Mouse (Mus musculus) midbrain, embryonic 13.5 days (tissue): ENCODE data around the gene Spata31d1a. TPM values are rescaled to one million over a fixed set of nuclear protein-coding genes. Genes with fewer than 3 reads are reported as not detected.

Source experiments
- ATAC-seq: fragments of 200-750 bp; cut with Nextera tagmentation; 2 replicates; pipeline ENCODE4 v1.8.0; 2017; ENCODE audit warnings: mild to moderate bottlenecking, moderate TSS enrichment, moderate library complexity
- H3K27ac ChIP-seq: fragments of 300-500 bp; sonication (generic); 2 replicates; pipeline ENCODE4 v1.5.1; 2015; ENCODE audit warnings: inconsistent platforms, mild to moderate bottlenecking, moderate library complexity
- H3K27me3 ChIP-seq: fragments of 300-500 bp; sonication (generic); 2 replicates; pipeline ENCODE4 v1.6.1; 2015; ENCODE audit warnings: mild to moderate bottlenecking, inconsistent platforms
- H3K36me3 ChIP-seq: fragments of 300-500 bp; sonication (generic); 2 replicates; pipeline ENCODE4 v1.6.1; 2015; ENCODE audit warnings: mild to moderate bottlenecking, inconsistent platforms
- H3K4me1 ChIP-seq: fragments of 300-500 bp; sonication (generic); replicated peaks from 2 replicates; pipeline ENCODE4 v1.6.1; 2015; ENCODE audit warnings: inconsistent platforms
- H3K4me2 ChIP-seq: fragments of 300-500 bp; sonication (generic); replicated peaks from 2 replicates; pipeline ENCODE4 v1.6.1; 2015; ENCODE audit warnings: moderate library complexity, mild to moderate bottlenecking, inconsistent platforms
- H3K4me3 ChIP-seq: fragments of 300-500 bp; sonication (generic); replicated peaks from 2 replicates; pipeline ENCODE4 v1.5.1; 2015; ENCODE audit warnings: mild to moderate bottlenecking, inconsistent platforms
- H3K9ac ChIP-seq: fragments of 300-500 bp; sonication (generic); replicated peaks from 2 replicates; pipeline ENCODE4 v1.6.1; 2015; ENCODE audit warnings: mild to moderate bottlenecking, inconsistent platforms
- H3K9me3 ChIP-seq: fragments of 300-500 bp; sonication (generic); 2 replicates; pipeline ENCODE4 v1.6.1; 2016; ENCODE audit warnings: mild to moderate bottlenecking, inconsistent platforms
- WGBS: fragments of 180-500 bp; shearing (Covaris S2); methylation state at CpG from one replicate; pipeline ENCODE4 v1.1.7; 2015; 5-methylcytosine and 5-hydroxymethylcytosine counted together
- polyA plus RNA-seq: library from polyadenylated mRNA; unstranded; fragments of >200 nt; fragmentation: Nextera tagmentation; extraction: Ambion mirVana; gene quantifications from 2 replicates; pipeline ENCODE4 v1.2.1, GENCODE M21; 2015

Gene Spata31d1a
- polyA plus RNA-seq, 1 experiment from 2014 or later, result 0.07 TPM

GRCm38 (mm10) chr13:59661387-59661786, 48.7 kb downstream of the Spata31d1a start:
- peaks cover 16% of the 10 kb centered on the region for H3K4me1 ChIP-seq
- H3K27me3 ChIP-seq, result no peaks in the 10 kb centered on the region
- H3K9ac ChIP-seq, result no peak overlapping the region
- no peak overlapping the region for H3K4me2 ChIP-seq
- no peak overlapping the region for H3K4me3 ChIP-seq
- 0 out of 2 replicates have a peak, but pooled peaks cover 4% of the 10 kb centered on the region for H3K9me3 ChIP-seq
- no peak for ATAC-seq
- 94% methylated on average over 8 of the region's 8 CpGs for WGBS
- peaks cover 80% of the 10 kb centered on the region for H3K36me3 ChIP-seq
- H3K27ac ChIP-seq, result no peak overlapping the region

- Histone ChIP-seq H3K4me1 (peaks cover 17% of the 10 kb centered on the region), H3K4me3 (no peak overlapping the region), H3K27ac (no peak overlapping the region), H3K36me3 (peaks cover 72% of the 10 kb centered on the region), H3K9ac (no peak overlapping the region), H3K9me3 (0 out of 2 replicates have a peak, but pooled peaks cover 4% of the 10 kb centered on the region), H3K27me3 (no peaks in the 10 kb centered on the region), H3K4me2 (no peak overlapping the region)
- WGBS, result 95% methylated on average over 3 of the region's 3 CpGs
- no peak for ATAC-seq
These were observed 49.8 kb downstream of the Spata31d1a start for GRCm38 (mm10) chr13:59660371-59660770.

- peak overlapping the region; percentile 44; the same call in 1 of the 2 replicates for H3K27ac ChIP-seq
- H3K4me2 ChIP-seq, result no peak overlapping the region
- 0 out of 2 replicates have a peak, but pooled peaks cover 4% of the 10 kb centered on the region for H3K9me3 ChIP-seq
- H3K9ac ChIP-seq, result no peak overlapping the region
- peaks cover 59% of the 10 kb centered on the region for H3K36me3 ChIP-seq
- 75% methylated on average over 5 of the region's 5 CpGs for WGBS
- ATAC-seq, result no peak
- H3K4me3 ChIP-seq, result no peak overlapping the region
- H3K4me1 ChIP-seq, result peaks cover 34% of the 10 kb centered on the region
- H3K27me3 ChIP-seq, result no peaks in the 10 kb centered on the region
These were observed 52.3 kb downstream of the Spata31d1a start for GRCm38 (mm10) chr13:59657781-59658180.

GRCm38 (mm10) chr13:59656975-59657388, 53.1 kb downstream of the Spata31d1a start:
- 8% methylated on average over 4 of the region's 4 CpGs for WGBS
- Histone ChIP-seq H3K27ac (peak overlapping the region; percentile 74), H3K4me2 (peak overlapping the region; percentile 6; the same call in 1 of the 2 replicates), H3K36me3 (peaks cover 51% of the 10 kb centered on the region), H3K27me3 (no peaks in the 10 kb centered on the region), H3K4me1 (peaks cover 39% of the 10 kb centered on the region), H3K9ac (0 out of 2 replicates have a peak overlapping the region, but pooled peaks have one; percentile 3), H3K4me3 (no peak overlapping the region), H3K9me3 (0 out of 2 replicates have a peak, but pooled peaks cover 4% of the 10 kb centered on the region)
- ATAC-seq, result peak; percentile 73

GRCm38 (mm10) chr13:59656316-59656832, 53.8 kb downstream of the Spata31d1a start:
- Histone ChIP-seq H3K9ac (0 out of 2 replicates have a peak overlapping the region, but pooled peaks have one; percentile 3), H3K9me3 (0 out of 2 replicates have a peak, but pooled peaks cover 4% of the 10 kb centered on the region), H3K4me3 (no peak overlapping the region)

GRCm38 (mm10) chr13:59655718-59656315, 54.3 kb downstream of the Spata31d1a start:
- ATAC-seq, result no peak
- H3K27ac ChIP-seq, result 0 out of 2 replicates have a peak overlapping the region, but pooled peaks have one; percentile 74
- no peaks in the 10 kb centered on the region for H3K27me3 ChIP-seq

More at GRCm38 (mm10) chr13:59656316-59656832, 53.8 kb downstream of the Spata31d1a start:
- peak overlapping the region; percentile 74 for H3K27ac ChIP-seq
- peaks cover 42% of the 10 kb centered on the region for H3K4me1 ChIP-seq
- H3K4me2 ChIP-seq, result peak overlapping the region; percentile 6; the same call in 1 of the 2 replicates
- ATAC-seq, result no peak
- WGBS, result 49% methylated on average over 10 of the region's 10 CpGs
- no peaks in the 10 kb centered on the region for H3K27me3 ChIP-seq
- peaks cover 45% of the 10 kb centered on the region for H3K36me3 ChIP-seq

GRCm38 (mm10) chr13:59654465-59654864, 55.7 kb downstream of the Spata31d1a start:
- Histone ChIP-seq H3K9ac (no peak overlapping the region), H3K36me3 (peaks cover 49% of the 10 kb centered on the region)

More at GRCm38 (mm10) chr13:59655718-59656315, 54.3 kb downstream of the Spata31d1a start:
- 89% methylated on average over 15 of the region's 15 CpGs for WGBS
- H3K9ac ChIP-seq, result no peak overlapping the region
- H3K4me2 ChIP-seq, result no peak overlapping the region
- H3K36me3 ChIP-seq, result peaks cover 46% of the 10 kb centered on the region
- no peak overlapping the region for H3K4me3 ChIP-seq
- H3K9me3 ChIP-seq, result 0 out of 2 replicates have a peak, but pooled peaks cover 4% of the 10 kb centered on the region
- H3K4me1 ChIP-seq, result peaks cover 47% of the 10 kb centered on the region

GRCm38 (mm10) chr13:59653136-59653535, 57.0 kb downstream of the Spata31d1a start:
- WGBS, result 71% methylated on average over 3 of the region's 3 CpGs
- no peak for ATAC-seq
- Histone ChIP-seq H3K9ac (no peak overlapping the region), H3K4me3 (no peak overlapping the region), H3K27ac (peak overlapping the region; percentile 73), H3K4me2 (no peak overlapping the region), H3K36me3 (peaks cover 51% of the 10 kb centered on the region), H3K4me1 (peaks cover 50% of the 10 kb centered on the region), H3K9me3 (0 out of 2 replicates have a peak, but pooled peaks cover 2% of the 10 kb centered on the region), H3K27me3 (no peaks in the 10 kb centered on the region)

More at GRCm38 (mm10) chr13:59654465-59654864, 55.7 kb downstream of the Spata31d1a start:
- Histone ChIP-seq H3K4me3 (no peak overlapping the region), H3K27me3 (no peaks in the 10 kb centered on the region), H3K27ac (no peak overlapping the region), H3K4me1 (peaks cover 50% of the 10 kb centered on the region), H3K4me2 (no peak overlapping the region), H3K9me3 (0 out of 2 replicates have a peak, but pooled peaks cover 4% of the 10 kb centered on the region)
- WGBS, result 93% methylated on average over 5 of the region's 5 CpGs
- ATAC-seq, result no peak

GRCm38 (mm10) chr13:59652651-59653050, 57.5 kb downstream of the Spata31d1a start:
- Histone ChIP-seq H3K9ac (no peak overlapping the region), H3K4me2 (no peak overlapping the region), H3K27ac (peak overlapping the region; percentile 73), H3K4me1 (peaks cover 47% of the 10 kb centered on the region), H3K36me3 (peaks cover 51% of the 10 kb centered on the region), H3K4me3 (no peak overlapping the region), H3K9me3 (no peaks in the 10 kb centered on the region), H3K27me3 (no peaks in the 10 kb centered on the region)
- ATAC-seq, result no peak
- 33% methylated on average over 5 of the region's 5 CpGs for WGBS

Other genes with a start within 250 kb of the Spata31d1a start
- 43.7 and 51.6 TPM in 2 replicates for gene Agtpbp1, start 125.1 kb downstream of the Spata31d1a start, polyA plus RNA-seq
- gene Naa35, start 125.1 kb downstream of the Spata31d1a start, polyA plus RNA-seq, result 154 and 164 TPM in 2 replicates
- 76.2 and 77.0 TPM in 2 replicates for gene Golm1, start 34.5 kb downstream of the Spata31d1a start, polyA plus RNA-seq
- gene 4921517D22Rik, start 16.2 kb downstream of the Spata31d1a start, polyA plus RNA-seq, result not detected in 2 replicates
- gene Spata31d1b, start 2.0 kb upstream of the Spata31d1a start, polyA plus RNA-seq, result not detected in 2 replicates
- gene Spata31d1d, start 21.4 kb upstream of the Spata31d1a start, polyA plus RNA-seq, result not detected in 2 replicates
- 0.07 and 0.26 TPM in 2 replicates for gene 1700014D04Rik, start 36.4 kb upstream of the Spata31d1a start, polyA plus RNA-seq
- 143 and 146 TPM in 2 replicates for gene Isca1, start 59.5 kb upstream of the Spata31d1a start, polyA plus RNA-seq
- gene Gm49354, start 71.9 kb upstream of the Spata31d1a start, polyA plus RNA-seq, result not detected in 2 replicates
- gene Tut7, start 112.8 kb upstream of the Spata31d1a start, polyA plus RNA-seq, result 58.7 and 59.6 TPM in 2 replicates